Mouse (Mus musculus) brain, embryonic 14.5 days (tissue): Measurements from ENCODE around the gene C1qtnf1.

Experiments
- CTCF ChIP-seq: fragments of 200-500 bp; IDR thresholded peaks from 2 replicates; pipeline ENCODE4 v1.5.1; 2012; ENCODE audit warnings: inconsistent platforms, mild to moderate bottlenecking, moderate library complexity, borderline replicate concordance; ENCODE audit not compliant: insufficient read depth, insufficient read length; ENCODE audit errors: extremely low read depth
- POLR2A ChIP-seq: fragments of 200-500 bp; IDR thresholded peaks from 2 replicates; pipeline ENCODE4 v1.6.1; 2012; ENCODE audit warnings: mild to moderate bottlenecking, inconsistent platforms, borderline replicate concordance; ENCODE audit not compliant: poor library complexity, insufficient read depth, insufficient read length, severe bottlenecking; ENCODE audit errors: extremely low read depth

DNA sequence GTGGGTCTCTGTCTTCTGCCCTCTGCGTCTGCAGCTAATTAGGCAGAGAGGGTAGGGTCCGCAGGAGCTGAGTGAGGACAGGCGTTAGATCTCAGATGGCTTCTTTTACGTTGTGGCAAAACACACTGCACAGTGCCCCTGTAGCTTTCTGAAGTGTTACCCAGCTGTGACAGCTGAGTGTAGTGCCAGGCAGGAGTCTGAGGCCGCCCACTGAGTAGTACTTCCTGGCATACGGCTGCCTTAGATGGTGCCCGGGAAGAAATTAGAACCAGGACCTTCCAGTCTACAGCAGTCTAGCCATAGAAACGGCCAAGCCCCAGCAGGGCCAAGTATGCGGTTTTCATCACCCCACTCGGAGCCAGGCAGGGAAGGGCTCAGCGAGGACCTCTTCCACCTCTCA, 57.3 kb downstream of the C1qtnf1 start:
- TF ChIP-seq CTCF: no peak
- no peak for TF ChIP-seq POLR2A
